Mouse (Mus musculus): ENCODE measurements around the gene Rab3a. TPM values are rescaled to one million over a fixed set of nuclear protein-coding genes. Genes with fewer than 3 reads are reported as not detected.
A peak's percentile ranks its signal among the peaks of the same experiment; 100 is the strongest.

Gene Rab3a
- total RNA-seq, 4 experiments from 2014 or later: 28.5 to 34.0 (median 32.3) TPM

GRCm38 (mm10) chr8:70757523-70758307 is 3.2 kb downstream of the Rab3a start:
- peak in 1 of 2 experiments; percentile 6 for DNase-seq (ENCODE audit: low spot score in 2 of 2)

DNA sequence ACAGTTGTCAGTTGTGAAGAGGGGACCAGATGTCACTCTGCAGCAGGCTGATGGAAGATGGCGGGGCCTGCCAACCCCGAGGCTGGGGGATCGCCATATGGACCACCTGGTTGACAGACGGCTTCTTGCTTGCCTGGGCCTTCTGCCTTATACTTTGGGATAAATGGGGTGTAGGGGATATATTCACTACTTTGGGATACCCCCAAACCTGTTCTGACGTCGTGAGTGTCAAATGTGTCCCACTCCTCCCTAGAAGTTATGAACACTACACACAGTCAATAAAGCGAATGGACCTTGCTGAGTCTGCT is 3.8 kb downstream of the Rab3a start:
- no peak for DNase-seq (ENCODE audit: low spot score in 2 of 2)

GRCm38 (mm10) chr8:70758616-70759561 is 4.4 kb downstream of the Rab3a start:
- DNase-seq (ENCODE audit: low spot score in 2 of 2): peak in 1 of 2 experiments; percentile 55

DNA sequence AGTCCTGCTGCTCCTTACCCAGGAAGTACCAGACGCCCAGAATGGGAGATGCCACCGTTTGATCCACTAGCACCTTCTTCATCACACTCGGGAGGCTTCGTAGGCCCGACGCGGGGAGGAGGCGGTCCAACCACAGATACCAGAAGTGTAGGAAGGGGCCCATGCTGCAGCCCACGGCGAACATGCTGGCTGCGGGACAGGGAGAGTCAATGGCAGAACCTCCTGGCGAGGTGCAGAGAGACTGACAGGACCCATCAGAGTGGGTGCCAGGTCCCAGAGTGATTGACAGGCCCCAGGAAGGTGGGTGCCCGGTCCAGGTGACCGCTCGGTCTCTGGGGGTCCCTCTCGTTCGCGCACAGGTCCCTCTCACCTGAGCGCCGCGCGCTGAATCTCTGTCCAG is 5.9 kb downstream of the Rab3a start:
- no peak for DNase-seq (ENCODE audit: low spot score in 2 of 2)

- DNase-seq (ENCODE audit: low spot score in 2 of 2): peak; percentile 90 to 95
These were observed 6.4 kb downstream of the Rab3a start, which contains the start of gene Mpv17l2 for GRCm38 (mm10) chr8:70760775-70761406. Gene Mpv17l2, minus strand, starts transcription at chr8:70760946.

DNA sequence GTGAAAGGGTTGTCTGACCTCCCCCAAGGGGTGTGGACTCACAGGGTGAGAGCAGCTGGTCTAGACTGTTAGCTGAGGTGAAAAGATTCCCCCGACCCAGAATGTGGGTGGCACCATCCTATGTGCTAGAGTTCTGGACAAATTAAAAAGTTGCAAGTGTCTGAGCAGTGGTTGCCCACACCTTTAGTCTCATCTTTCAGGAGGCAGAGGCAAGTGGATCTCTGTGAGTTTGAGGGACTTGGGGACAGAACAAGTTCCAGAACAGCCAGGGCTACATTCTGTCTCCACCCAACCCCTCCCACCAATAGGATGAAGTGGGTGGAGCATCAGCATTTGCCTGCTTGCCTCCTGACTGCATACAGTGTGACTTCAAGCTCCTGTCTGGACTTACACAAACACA is 7.6 kb downstream of the Rab3a start:
- no peak for DNase-seq (ENCODE audit: low spot score in 2 of 2)

DNA sequence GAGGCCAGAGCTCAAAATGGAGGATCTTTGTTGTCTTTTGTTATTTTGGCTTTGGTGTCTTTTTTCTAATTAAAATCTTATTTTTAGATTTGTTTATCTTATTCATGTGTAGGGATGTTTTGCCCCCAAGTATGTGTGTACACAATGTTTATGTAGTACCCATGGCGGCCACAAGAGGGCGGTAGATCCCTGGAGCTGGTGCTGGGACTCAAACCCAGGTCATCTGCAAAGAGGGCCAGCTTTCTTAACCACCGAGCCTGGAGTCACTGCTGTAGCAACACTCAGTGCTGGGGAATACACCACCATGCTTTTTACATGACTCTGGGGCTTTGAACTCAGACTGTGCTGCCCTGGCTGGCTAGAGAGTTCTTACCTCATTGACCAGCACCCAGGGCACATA is 8.9 kb downstream of the Rab3a start:
- DNase-seq (ENCODE audit: low spot score in 2 of 2): no peak

GRCm38 (mm10) chr8:70764026-70764425 is 9.5 kb downstream of the Rab3a start:
- no peak for DNase-seq (ENCODE audit: low spot score in 2 of 2)

- no peak for DNase-seq (ENCODE audit: low spot score in 2 of 2)
These were observed 10.2 kb downstream of the Rab3a start for GRCm38 (mm10) chr8:70764676-70765075.

DNA sequence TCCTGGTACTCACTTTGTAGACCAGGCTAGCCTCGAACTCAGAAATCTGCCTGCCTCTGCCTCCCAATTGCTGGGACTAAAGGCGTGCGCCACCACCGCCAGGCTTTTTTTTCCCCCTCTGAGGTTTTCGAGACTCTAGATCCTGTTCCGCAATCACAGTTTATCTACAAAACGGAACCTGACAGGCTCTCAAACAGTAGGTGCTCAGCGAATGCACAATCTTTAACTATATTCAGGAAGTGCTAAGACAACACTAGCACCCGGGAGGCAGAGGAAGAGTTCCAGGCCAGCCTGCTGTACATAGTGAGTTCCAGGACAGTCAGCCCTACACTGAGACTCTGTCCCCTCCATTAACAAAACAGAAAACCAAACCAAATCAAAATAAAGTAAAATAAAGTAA is 10.8 kb downstream of the Rab3a start:
- DNase-seq (ENCODE audit: low spot score in 2 of 2): no peak

GRCm38 (mm10) chr8:70765838-70766570 is 11.5 kb downstream of the Rab3a start:
- no peak for DNase-seq (ENCODE audit: low spot score in 2 of 2)

DNA sequence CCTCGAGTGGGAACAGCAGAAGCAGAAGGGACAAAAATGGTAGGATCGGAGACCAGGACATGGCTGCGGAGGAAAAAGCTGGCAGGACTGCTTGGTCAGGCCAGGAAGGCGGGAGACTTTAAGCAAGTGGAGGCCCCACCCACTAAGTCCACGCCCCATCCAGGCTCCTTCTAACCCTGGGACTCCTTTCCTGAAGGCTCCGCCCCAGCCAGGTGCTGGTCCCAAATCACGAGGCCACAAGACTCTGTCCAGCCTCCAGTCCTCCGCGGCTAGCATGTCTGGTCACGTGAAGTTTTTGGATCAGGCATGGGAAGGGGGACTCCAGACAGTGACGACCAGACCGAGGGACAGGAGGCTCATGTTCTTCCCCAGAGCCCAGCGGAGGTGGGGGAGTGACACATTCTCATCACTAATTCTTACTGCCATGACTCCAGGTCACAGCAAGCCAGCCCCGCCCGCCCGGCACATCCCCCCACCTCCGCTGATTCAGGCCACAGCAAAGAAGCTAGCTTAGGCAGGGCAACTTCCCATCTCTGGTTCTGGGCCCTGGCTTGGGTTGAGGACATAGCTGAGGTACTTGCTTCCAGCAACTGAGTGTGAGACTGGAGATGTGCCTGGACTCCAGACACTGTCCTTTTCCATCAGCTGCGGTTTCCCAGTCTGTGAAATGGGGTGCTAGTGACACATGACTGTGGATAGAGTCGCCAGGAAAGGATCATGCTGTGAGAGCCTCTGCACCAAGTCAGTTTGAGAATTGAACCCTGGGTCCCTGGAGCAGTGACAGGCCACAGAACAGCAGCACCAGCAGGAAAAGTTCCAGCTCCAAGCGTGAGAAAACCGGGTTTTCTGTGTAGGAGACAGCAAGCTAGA is 12.3 kb downstream of the Rab3a start:
- peak; percentile 70 to 82 for DNase-seq (ENCODE audit: low spot score in 2 of 2)

GRCm38 (mm10) chr8:70767503-70767902 is 13.0 kb downstream of the Rab3a start:
- DNase-seq (ENCODE audit: low spot score in 2 of 2): no peak

DNA sequence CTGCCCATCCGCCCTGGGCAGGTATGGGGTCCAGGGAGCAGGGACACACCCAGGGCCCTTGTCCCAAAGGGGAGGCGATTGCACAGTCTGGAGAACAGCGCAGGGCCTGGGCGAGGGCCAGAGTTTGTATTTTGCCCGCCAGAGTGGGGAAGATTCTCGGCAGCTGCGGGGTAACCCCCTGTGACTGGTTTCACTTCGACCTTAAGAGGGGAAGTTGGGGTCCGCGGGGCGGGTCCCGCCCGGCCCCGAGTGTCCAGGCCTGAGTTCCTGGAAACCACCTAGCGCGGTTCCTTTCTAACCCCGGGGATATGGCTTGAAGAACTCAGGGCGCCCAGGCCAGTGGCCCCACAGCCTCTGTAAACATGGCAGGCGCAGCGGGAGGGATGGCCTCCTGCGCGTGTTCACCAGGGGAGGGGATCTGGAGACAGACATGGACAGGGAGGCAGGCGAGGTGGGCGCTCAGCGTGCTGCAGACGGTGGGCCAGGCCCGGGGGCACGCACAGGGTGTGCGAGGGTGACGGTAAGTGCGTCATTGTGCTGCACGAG is 13.8 kb downstream of the Rab3a start:
- DNase-seq (ENCODE audit: low spot score in 2 of 2): no peak

- no peak for DNase-seq (ENCODE audit: low spot score in 2 of 2)
These were observed 14.5 kb downstream of the Rab3a start for GRCm38 (mm10) chr8:70768956-70769355.

GRCm38 (mm10) chr8:70769359-70769758 is 14.9 kb downstream of the Rab3a start:
- peak; percentile 86 to 88 for DNase-seq (ENCODE audit: low spot score in 2 of 2)

- DNase-seq (ENCODE audit: low spot score in 2 of 2): no peak
These were observed 15.4 kb downstream of the Rab3a start for GRCm38 (mm10) chr8:70769858-70770257.

DNA sequence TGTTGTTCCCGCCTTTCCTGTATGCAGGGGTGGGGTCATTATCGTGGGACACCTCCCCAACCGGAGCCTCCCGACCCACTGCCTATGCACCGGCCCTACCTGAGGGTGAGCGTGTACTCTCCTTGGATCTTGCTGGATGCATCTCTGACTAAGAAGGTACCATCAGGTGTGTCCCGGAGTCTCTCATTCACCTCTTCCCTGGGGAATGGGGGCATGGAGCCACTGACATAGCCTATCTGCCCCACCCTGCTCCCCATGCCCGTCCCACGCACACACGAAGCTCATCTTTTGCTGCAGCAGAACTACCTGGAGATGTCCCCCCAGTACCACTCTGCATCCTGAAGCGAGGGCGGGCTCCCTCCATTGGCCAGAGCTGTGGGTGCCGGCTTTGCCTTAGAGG is 16.3 kb downstream of the Rab3a start:
- DNase-seq (ENCODE audit: low spot score in 2 of 2): no peak

- DNase-seq (ENCODE audit: low spot score in 2 of 2): no peak
These were observed 16.7 kb downstream of the Rab3a start for GRCm38 (mm10) chr8:70771217-70771616.

DNA sequence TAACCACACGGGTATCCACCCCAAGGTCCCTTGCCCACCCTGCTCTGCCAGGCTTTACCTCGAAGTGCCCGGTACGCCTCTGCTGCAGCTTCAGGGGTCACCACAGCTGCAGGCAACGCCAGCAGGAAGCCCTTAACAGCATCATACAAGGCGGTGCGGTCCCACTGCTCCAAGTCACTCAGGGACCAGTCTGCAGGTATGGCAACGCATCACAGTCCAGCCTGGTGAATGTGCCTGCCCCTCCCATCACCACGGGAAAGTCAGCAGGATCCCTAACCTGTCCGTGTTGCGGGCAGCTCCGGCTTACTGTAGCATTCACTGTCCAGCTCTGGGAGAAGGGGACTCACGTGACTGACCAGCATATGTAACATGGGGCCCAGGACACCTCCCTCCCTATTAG is 17.6 kb downstream of the Rab3a start:
- DNase-seq (ENCODE audit: low spot score in 2 of 2): no peak

All from gastrocnemius, adult 8-10 months (tissue).